Mouse (Mus musculus) bone marrow, adult 2 months (tissue): Measurements from ENCODE around the gene H1foo. TPM values are rescaled to one million over a fixed set of nuclear protein-coding genes. Genes with fewer than 3 reads are reported as not detected.
A peak's percentile ranks its signal among the peaks of the same experiment; 100 is the strongest.

Source experiments
- H3K27ac ChIP-seq: fragments of 200-500 bp; 2 replicates; pipeline ENCODE4 v1.5.1; 2012; ENCODE audit warnings: low read depth, mild to moderate bottlenecking, control low read depth, inconsistent platforms, low read length; ENCODE audit not compliant: control insufficient read depth, poor library complexity, insufficient read depth
- H3K4me1 ChIP-seq: fragments of 200-500 bp; 2 replicates; pipeline ENCODE4 v1.6.1; 2011; ENCODE audit warnings: low read length; ENCODE audit not compliant: control insufficient read depth, insufficient read depth
- H3K4me3 ChIP-seq: fragments of 200-500 bp; replicated peaks from 2 replicates; pipeline ENCODE3; 2011; ENCODE audit warnings: mild to moderate bottlenecking, low read depth, low read length, control low read depth; ENCODE audit not compliant: control insufficient read depth
- CTCF ChIP-seq: fragments of 200-500 bp; IDR thresholded peaks from 2 replicates; pipeline ENCODE4 v1.5.1; 2011; ENCODE audit warnings: low read length, control low read depth; ENCODE audit not compliant: control insufficient read depth, insufficient read depth
- POLR2A ChIP-seq: fragments of 200-500 bp; IDR thresholded peaks from 2 replicates; pipeline ENCODE4 v1.6.1; 2011; ENCODE audit warnings: low read depth, mild to moderate bottlenecking, control low read depth, low read length, borderline replicate concordance; ENCODE audit not compliant: control insufficient read depth
- WGBS: fragments of 180-500 bp; shearing (Covaris S2); methylation state at CpG from one replicate; pipeline ENCODE4 v1.1.7; 2018; 5-methylcytosine and 5-hydroxymethylcytosine counted together
- polyA plus RNA-seq: library from polyadenylated mRNA; stranded (reverse); fragments of >200 nt; gene quantifications from 2 replicates; pipeline ENCODE4 v1.2.4, GENCODE M21; 2011; ENCODE audit warnings: low replicate concordance; ENCODE audit not compliant: missing spikeins, insufficient read depth, insufficient read length

H1foo gene
- polyA plus RNA-seq, 1 experiment: not detected

GRCm38 (mm10) chr6:115990479-115990878 lies 45.7 kb downstream of the H1foo start:
- no peak overlapping the region for H3K4me3 ChIP-seq
- TF ChIP-seq CTCF: no peak
- H3K4me1 ChIP-seq: peaks cover 3% of the 10 kb centered on the region
- 77% methylated on average over 9 of the region's 9 CpGs for WGBS
- no peak overlapping the region for H3K27ac ChIP-seq

- TF ChIP-seq POLR2A: no peak
- TF ChIP-seq CTCF: no peak
- 39% methylated on average over 13 of the region's 13 CpGs for WGBS
- Histone ChIP-seq H3K4me3 (no peak overlapping the region), H3K4me1 (peaks cover 6% of the 10 kb centered on the region), H3K27ac (no peak overlapping the region; the same call in 1 of the 2 replicates)
These were observed 46.6 kb downstream of the H1foo start for GRCm38 (mm10) chr6:115991108-115991880.

GRCm38 (mm10) chr6:115991881-115992620 lies 47.3 kb downstream of the H1foo start:
- no peak overlapping the region; the same call in 1 of the 2 replicates for H3K27ac ChIP-seq
- H3K4me1 ChIP-seq: peaks cover 6% of the 10 kb centered on the region; the same call in 1 of the 2 replicates
- peak overlapping the region; percentile 2 for H3K4me3 ChIP-seq
- WGBS: 59% methylated on average over 10 of the region's 10 CpGs
- TF ChIP-seq CTCF: no peak
- no peak for TF ChIP-seq POLR2A

GRCm38 (mm10) chr6:115992981-115993380 lies 48.2 kb downstream of the H1foo start:
- Histone ChIP-seq H3K4me3 (peak overlapping the region; percentile 38), H3K27ac (no peak overlapping the region), H3K4me1 (peaks cover 5% of the 10 kb centered on the region; the same call in 1 of the 2 replicates)
- no peak for TF ChIP-seq CTCF
- TF ChIP-seq POLR2A: no peak
- WGBS: 63% methylated on average over 6 of the region's 6 CpGs

- WGBS: 3% methylated on average over 86 of the region's 86 CpGs
These were observed 48.9 kb downstream of the H1foo start for GRCm38 (mm10) chr6:115993463-115994145.

GRCm38 (mm10) chr6:115994146-115994876 lies 49.6 kb downstream of the H1foo start:
- H3K4me1 ChIP-seq: peaks cover 5% of the 10 kb centered on the region; the same call in 1 of the 2 replicates
- peak overlapping the region; percentile 36; the same call in 1 of the 2 replicates for H3K27ac ChIP-seq
- H3K4me3 ChIP-seq: peak overlapping the region; percentile 54
- under 1% methylated on average over 93 of the region's 93 CpGs for WGBS
- TF ChIP-seq POLR2A (no peak), CTCF (no peak)

More at GRCm38 (mm10) chr6:115993463-115994145, 48.9 kb downstream of the H1foo start:
- Histone ChIP-seq H3K4me3 (peak overlapping the region; percentile 54), H3K4me1 (peaks cover 5% of the 10 kb centered on the region; the same call in 1 of the 2 replicates), H3K27ac (peak overlapping the region; percentile 4; the same call in 1 of the 2 replicates)
- TF ChIP-seq CTCF (no peak), POLR2A (no peak)

GRCm38 (mm10) chr6:115994877-115995520 lies 50.3 kb downstream of the H1foo start, which contains the start of gene Plxnd1:
Gene Plxnd1, minus strand, starts transcription at chr6:115995005.
- 2% methylated on average over 48 of the region's 51 CpGs for WGBS
- H3K27ac ChIP-seq: peak within 1 kb of the TSS; percentile 36
- peaks cover 5% of the 10 kb centered on the region; the same call in 1 of the 2 replicates for H3K4me1 ChIP-seq

More at GRCm38 (mm10) chr6:115994877-115995520, 50.3 kb downstream of the H1foo start, which contains the start of gene Plxnd1:
- TF ChIP-seq CTCF (no peak), POLR2A (peak; percentile 41; the same call in 1 of the 2 replicates)
- H3K4me3 ChIP-seq: peak within 1 kb of the TSS; percentile 64
